Mouse (Mus musculus): ENCODE measurements around the gene Pheta1.
"Not testable (repeated sequence)": the region's sequence is repeated elsewhere in the genome, so short reads cannot be mapped to it uniquely, and the experiment has no call there.

Pheta1 gene

GRCm38 (mm10) chr5:121843138-121843905, 5.5 kb upstream of the Pheta1 start:
- no peak for DNase-seq (ENCODE audit: low spot score)

GRCm38 (mm10) chr5:121845361-121845760, 3.4 kb upstream of the Pheta1 start:
- DNase-seq (ENCODE audit: low spot score), result no peak

- no peak for DNase-seq (ENCODE audit: low spot score)
Observed at GRCm38 (mm10) chr5:121846322-121846721, 2.5 kb upstream of the Pheta1 start.

- DNase-seq (ENCODE audit: low spot score), result not testable (repeated sequence)
Observed at GRCm38 (mm10) chr5:121847269-121847668, 1.5 kb upstream of the Pheta1 start.

- peak; percentile 43 for DNase-seq (ENCODE audit: low spot score)
Observed at GRCm38 (mm10) chr5:121848035-121848519, 707 bp upstream of the Pheta1 start.

- DNase-seq (ENCODE audit: low spot score), result no peak
Observed at GRCm38 (mm10) chr5:121849478-121850349, 930 bp downstream of the Pheta1 start.

- no peak for DNase-seq (ENCODE audit: low spot score)
Observed at GRCm38 (mm10) chr5:121853368-121854051, 4.7 kb downstream of the Pheta1 start.

- no peak for DNase-seq (ENCODE audit: low spot score)
Observed at GRCm38 (mm10) chr5:121854768-121855167, 6.0 kb downstream of the Pheta1 start.

- no peak for DNase-seq (ENCODE audit: low spot score)
Observed at GRCm38 (mm10) chr5:121856740-121857139, 8.0 kb downstream of the Pheta1 start.

GRCm38 (mm10) chr5:121858427-121858826, 9.6 kb downstream of the Pheta1 start:
- no peak for DNase-seq (ENCODE audit: low spot score)

GRCm38 (mm10) chr5:121861964-121862363, 13.2 kb downstream of the Pheta1 start:
- DNase-seq (ENCODE audit: low spot score), result no peak

GRCm38 (mm10) chr5:121864330-121864729, 15.5 kb downstream of the Pheta1 start:
- no peak for DNase-seq (ENCODE audit: low spot score)

GRCm38 (mm10) chr5:121867963-121868362, 19.2 kb downstream of the Pheta1 start:
- DNase-seq (ENCODE audit: low spot score), result no peak

- no peak for DNase-seq (ENCODE audit: low spot score)
Observed at GRCm38 (mm10) chr5:121870832-121871231, 22.0 kb downstream of the Pheta1 start.

- no peak for DNase-seq (ENCODE audit: low spot score)
Observed at GRCm38 (mm10) chr5:121871515-121872030, 22.8 kb downstream of the Pheta1 start.

GRCm38 (mm10) chr5:121872158-121872557, 23.4 kb downstream of the Pheta1 start:
- peak; percentile 62 for DNase-seq (ENCODE audit: low spot score)

GRCm38 (mm10) chr5:121875041-121875440, 26.3 kb downstream of the Pheta1 start:
- no peak for DNase-seq (ENCODE audit: low spot score)

- DNase-seq (ENCODE audit: low spot score), result peak; percentile 43
Observed at GRCm38 (mm10) chr5:121876901-121877300, 28.1 kb downstream of the Pheta1 start.

- DNase-seq (ENCODE audit: low spot score), result no peak
Observed at GRCm38 (mm10) chr5:121878703-121879102, 29.9 kb downstream of the Pheta1 start.

- no peak for DNase-seq (ENCODE audit: low spot score)
Observed at GRCm38 (mm10) chr5:121879211-121879610, 30.4 kb downstream of the Pheta1 start.

GRCm38 (mm10) chr5:121883356-121883755, 34.6 kb downstream of the Pheta1 start:
- no peak for DNase-seq (ENCODE audit: low spot score)

GRCm38 (mm10) chr5:121889375-121889774, 40.6 kb downstream of the Pheta1 start:
- no peak for DNase-seq (ENCODE audit: low spot score)
